Mouse (Mus musculus) Patski (cell line): Measurements from ENCODE around the gene Gjb4. TPM values are rescaled to one million over a fixed set of nuclear protein-coding genes. Genes with fewer than 3 reads are reported as not detected.

Source experiments
- ATAC-seq: fragments of 100-300 bp; one replicate; pipeline ENCODE4 v1.8.0; 2021
- CTCF ChIA-PET: fragments of 350-600 bp; sonication (Branson Sonifier 250); formaldehyde crosslinking; loops from one replicate; lab custom pipeline; 2022; ENCODE audit warnings: inconsistent platforms; lab: Charles Lee
- POLR2A ChIA-PET: fragments of 350-600 bp; sonication (Branson Sonifier 250); formaldehyde crosslinking; loops from one replicate; lab custom pipeline; 2022; ENCODE audit warnings: antibody characterized with exemption, inconsistent platforms; lab: Charles Lee
- DNase-seq: peaks from one replicate; pipeline ENCODE4 v3.0.0-alpha.2; 2011; ENCODE audit warnings: low read depth, low spot score
- H3K27me3 ChIP-seq: fragments of 371-371 bp; one replicate; pipeline ENCODE4 v1.5.1; 2021
- CTCF ChIP-seq: fragments of 100-300 bp; IDR thresholded peaks from one replicate; pipeline ENCODE4 v1.5.1; 2021
- in situ Hi-C: fragments of 300-500 bp; cut with MboI; formaldehyde crosslinking; loops from 3 replicates; pipeline ENCODE4 v1.11.1; 2018; ENCODE audit warnings: low pct_unique_long_range_greater_than_20kb, mixed read lengths
- polyA plus RNA-seq: library from polyadenylated mRNA; unstranded; gene quantifications from one replicate; pipeline ENCODE4 v1.2.3, GENCODE M21; 2021

Gjb4 gene
- 23.5 TPM for polyA plus RNA-seq

DNA sequence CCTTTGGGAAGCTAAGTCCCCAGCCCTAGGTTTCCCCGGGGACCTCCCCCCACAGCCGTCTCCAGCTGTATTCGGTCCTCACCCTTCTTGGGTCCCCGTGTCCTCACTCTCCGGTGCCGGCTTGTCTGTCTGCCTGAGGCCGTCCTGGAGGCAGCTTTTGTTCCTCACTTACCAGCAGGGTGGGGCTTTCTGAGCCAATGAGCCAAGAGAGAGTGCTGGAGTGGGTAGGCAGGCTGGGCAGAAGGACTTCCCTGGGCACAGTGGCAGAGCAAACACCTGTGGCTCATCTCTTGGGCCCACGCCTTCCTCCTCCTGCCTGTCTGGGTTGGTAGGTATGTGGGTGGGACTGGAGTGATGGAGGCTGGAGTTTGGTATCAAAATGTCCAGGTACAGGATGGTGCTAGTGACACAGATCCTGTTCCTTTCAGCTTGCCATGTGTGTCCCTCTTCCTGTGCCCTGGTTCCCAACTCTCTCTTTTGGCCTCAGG is at the start of gene Gjb4:
Gene Gjb4 (minus strand): TSS at position 131 of the 488 bp plus-strand sequence.
- TF ChIP-seq CTCF: no peak
- in situ Hi-C loops: no loop called here
- POLR2A ChIA-PET: interaction anchor here (1.2 kb wide), 1 partner anchor 13 kb away, joined by 4 read pairs; no protein-coding TSS in a partner anchor
- no peaks in the 10 kb centered on the region for H3K27me3 ChIP-seq
- ATAC-seq (peak; percentile 33), DNase-seq (no peak)
- CTCF ChIA-PET: interaction anchor here (1.1 to 1.6 kb wide), 2 partner anchors 10 to 15 kb away, joined by 3 to 7 read pairs; no protein-coding TSS in a partner anchor

DNA sequence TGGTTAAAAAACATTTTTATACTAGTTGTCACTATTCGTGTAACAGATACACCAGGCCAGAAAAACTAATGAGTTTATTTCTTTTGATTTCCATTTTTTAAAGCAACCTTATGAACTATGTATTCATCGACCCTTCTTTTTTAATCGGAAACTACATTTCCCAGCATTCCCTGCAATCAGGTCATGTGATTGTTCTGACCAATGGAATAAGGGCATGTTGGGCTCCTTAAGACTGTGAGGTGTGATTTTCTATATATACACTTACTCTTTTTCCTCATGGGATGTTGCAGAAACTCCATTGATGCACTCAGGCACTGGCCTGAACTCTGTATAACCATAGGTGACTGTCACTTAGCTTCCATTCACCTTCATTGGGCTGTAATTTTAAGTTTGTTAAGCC is 48.7 kb upstream of the Gjb4 start:
- DNase-seq (no peak), ATAC-seq (no peak)
- CTCF ChIA-PET: no interaction called here
- H3K27me3 ChIP-seq: peaks cover 14% of the 10 kb centered on the region
- no peak for TF ChIP-seq CTCF
- POLR2A ChIA-PET: no interaction called here
- in situ Hi-C loops: no loop called here

DNA sequence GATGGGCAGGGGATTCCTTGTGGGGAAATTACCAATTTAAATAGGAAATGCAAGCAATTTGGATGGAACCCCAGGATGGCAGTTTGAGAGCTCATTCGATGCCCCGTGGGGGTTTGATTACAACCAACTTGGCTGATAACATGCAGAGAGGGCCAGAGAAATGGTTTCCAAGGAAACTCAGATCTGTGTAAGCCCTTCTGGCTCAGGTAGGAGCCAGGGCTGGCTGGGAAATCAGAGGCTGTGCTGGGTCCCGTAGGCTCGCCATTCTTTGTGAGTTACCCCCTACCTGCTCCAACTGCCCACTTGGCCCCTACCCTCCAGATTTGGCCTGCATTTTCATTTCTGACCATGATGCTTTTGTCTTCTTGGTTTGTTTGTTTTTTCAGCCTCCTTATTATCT is 48.3 kb upstream of the Gjb4 start:
- ATAC-seq: no peak
- in situ Hi-C loops: no loop called here
- peaks cover 14% of the 10 kb centered on the region for H3K27me3 ChIP-seq
- ChIA-PET CTCF (no interaction called here), POLR2A (no interaction called here)
- no peak for DNase-seq
- TF ChIP-seq CTCF: no peak

DNA sequence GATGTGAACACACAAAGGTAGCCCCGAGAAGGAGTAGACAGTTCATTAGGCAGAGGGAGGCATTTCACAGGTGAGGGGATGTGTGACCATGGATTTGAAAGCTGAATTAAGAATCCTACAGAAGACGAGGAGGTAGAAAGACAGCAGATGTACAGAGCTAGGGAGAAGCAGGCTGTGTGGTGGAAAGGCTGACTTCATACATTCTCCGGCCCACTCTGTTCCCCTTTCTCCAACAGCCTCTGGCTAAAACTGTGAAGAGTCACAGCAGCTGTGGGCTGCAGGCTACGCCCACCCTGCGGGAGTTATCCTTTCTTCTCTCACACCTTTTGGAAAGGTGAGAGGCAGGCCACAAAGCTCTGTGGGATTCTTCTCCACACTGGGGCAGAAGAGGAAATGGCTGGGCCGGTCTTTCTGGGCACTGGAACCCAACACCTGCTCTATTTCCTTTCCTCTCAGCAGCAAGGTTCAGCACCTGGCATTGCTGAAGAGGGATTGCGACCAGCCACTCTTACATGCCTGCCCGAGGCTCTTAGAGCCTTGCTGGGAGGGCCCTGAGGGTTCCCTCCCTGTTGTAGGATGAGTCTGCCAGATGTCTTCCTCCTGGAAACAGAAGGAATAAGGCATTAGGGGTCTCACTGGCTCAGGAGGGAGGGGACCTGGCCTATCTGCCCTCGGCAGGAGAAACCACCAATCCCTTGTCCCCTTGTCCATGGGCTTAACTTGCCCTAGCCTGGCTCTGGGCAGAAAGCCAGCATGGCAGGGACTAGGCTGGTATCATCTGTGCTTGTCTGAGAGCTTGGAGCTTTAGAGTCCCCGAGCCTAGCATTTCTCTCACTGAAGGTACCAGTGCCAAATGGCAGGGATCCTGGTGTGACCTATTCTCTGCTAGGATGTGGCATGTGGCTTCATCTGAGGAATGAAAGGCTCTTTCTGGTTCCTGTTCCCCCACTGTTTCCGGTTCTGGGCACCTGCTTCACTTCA is 46.6 kb upstream of the Gjb4 start:
- ATAC-seq: no peak
- no peak for TF ChIP-seq CTCF
- ChIA-PET POLR2A (no interaction called here), CTCF (no interaction called here)
- H3K27me3 ChIP-seq: peaks cover 6% of the 10 kb centered on the region
- no peak for DNase-seq
- in situ Hi-C loops: no loop called here

DNA sequence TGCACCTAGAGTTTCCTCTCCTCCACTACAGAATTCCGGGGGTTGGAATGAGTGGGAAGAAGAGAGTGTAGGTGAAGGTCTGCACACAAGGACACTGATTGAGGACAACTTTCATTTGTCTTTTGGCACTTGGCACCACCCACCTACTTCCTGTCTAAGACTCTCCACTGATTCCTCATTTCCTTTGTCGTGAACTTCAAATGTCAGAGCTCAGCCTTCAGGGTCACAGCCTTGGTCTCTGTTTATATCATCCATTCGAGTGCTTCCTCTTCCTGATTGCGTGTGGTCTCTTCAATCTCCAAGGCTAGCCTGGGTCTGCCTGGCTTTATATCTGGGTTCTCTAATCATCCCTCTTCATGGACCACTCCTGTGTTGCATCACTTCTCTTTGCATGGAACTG is 41.7 kb upstream of the Gjb4 start:
- TF ChIP-seq CTCF: no peak
- DNase-seq (no peak), ATAC-seq (no peak)
- ChIA-PET CTCF (no interaction called here), POLR2A (no interaction called here)
- H3K27me3 ChIP-seq: peaks cover 6% of the 10 kb centered on the region
- in situ Hi-C loops: no loop called here

DNA sequence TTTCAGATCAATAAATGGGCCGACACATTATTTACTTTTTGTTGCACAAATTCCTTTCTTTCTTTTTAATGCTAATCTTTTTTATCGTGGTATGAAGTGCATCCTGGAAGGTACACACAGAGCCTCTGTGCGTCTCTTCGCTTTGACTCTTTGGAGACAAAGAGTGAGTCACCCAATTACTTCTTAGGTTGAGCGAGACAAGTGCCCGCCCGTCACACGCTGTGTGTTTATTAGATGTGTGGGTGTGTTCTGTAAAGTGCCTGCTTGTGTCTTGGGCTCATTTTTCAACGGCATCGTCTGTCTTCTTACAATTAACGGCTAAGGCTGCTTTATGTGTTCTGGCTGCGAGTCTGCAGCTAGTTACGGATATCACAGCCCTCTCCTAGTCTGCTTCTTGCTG is 35.8 kb upstream of the Gjb4 start:
- TF ChIP-seq CTCF: no peak
- ATAC-seq: no peak
- ChIA-PET POLR2A (no interaction called here), CTCF (no interaction called here)
- in situ Hi-C loops: no loop called here
- H3K27me3 ChIP-seq: peaks cover 3% of the 10 kb centered on the region
- no peak for DNase-seq

DNA sequence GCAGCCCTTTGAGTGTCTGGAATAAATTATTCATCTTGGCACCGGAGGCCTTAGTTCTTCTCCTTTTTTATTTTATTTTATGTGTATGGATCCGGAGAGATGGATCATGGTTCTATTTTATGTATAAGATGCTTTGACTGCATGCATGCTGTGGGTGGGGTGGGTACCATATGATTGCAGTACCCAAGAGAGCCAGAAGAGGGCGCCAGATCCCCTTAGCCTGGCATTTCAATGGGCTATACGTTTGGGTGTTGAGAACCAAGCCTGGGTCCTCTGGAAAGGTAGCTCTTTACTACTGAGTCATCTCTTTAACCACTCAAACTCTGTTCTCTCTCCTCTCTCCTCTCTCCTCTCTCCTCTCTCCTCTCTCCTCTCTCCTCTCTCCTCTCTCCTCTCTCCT is 23.5 kb upstream of the Gjb4 start:
- ChIA-PET POLR2A (no interaction called here), CTCF (no interaction called here)
- ATAC-seq (no peak), DNase-seq (no peak)
- no peaks in the 10 kb centered on the region for H3K27me3 ChIP-seq
- in situ Hi-C loops: no loop called here
- TF ChIP-seq CTCF: peak; percentile 49

DNA sequence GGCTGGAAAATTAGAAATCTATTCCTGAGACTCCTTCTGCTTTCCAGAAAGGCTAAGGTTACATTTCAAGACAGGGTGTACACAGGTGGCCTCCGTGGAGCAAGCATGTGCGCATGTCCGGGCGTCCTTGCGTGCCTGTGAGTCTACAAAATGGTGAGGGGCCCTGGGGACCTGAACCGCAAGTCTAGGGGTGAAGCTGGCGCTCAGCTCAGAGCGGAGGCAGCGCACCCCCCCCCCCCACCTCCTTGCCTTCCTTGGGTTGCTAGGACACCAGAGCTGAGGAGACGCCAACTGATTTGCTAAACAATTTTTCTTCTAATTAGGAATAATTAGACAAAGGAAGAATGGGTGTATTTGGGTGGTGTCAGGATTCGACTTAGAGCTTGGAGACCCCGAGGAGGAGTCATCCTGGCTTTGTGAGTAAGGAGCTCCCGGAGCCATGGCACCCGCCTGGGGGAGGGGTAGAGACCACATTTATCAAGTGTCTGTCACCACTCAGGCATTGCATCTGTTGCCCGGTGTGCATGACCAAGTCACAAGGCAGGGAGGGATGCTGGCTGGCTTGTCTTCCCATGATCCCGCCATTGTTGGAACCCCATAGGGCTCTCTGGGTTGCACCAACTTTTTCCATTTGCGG is 21.8 kb upstream of the Gjb4 start:
- POLR2A ChIA-PET: no interaction called here
- no peak for ATAC-seq
- in situ Hi-C loops: no loop called here
- no peak for DNase-seq
- no peaks in the 10 kb centered on the region for H3K27me3 ChIP-seq
- no peak for TF ChIP-seq CTCF
- CTCF ChIA-PET: no interaction called here

DNA sequence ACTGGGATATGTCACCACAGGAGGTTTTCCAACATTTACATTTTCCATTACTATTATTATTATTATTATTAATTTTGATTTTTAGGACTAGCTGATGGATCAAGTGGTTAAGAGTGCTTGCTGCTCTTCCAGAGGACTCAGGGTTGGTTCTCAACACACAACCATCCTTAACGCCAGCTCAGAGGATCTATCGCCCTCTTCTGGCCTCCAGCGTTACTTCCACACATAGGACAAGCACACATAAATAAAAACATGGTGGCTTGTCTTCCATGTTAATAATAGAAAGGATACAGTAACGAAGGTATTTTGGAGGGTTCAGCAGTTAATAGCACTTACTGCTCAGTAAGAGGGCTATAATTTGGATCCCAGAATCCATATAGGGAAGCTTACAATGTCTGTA is 20.8 kb upstream of the Gjb4 start:
- peak; percentile 34 for TF ChIP-seq CTCF
- no peak for ATAC-seq
- in situ Hi-C loops: no loop called here
- no peak for DNase-seq
- H3K27me3 ChIP-seq: no peaks in the 10 kb centered on the region
- POLR2A ChIA-PET: no interaction called here
- CTCF ChIA-PET: no interaction called here

DNA sequence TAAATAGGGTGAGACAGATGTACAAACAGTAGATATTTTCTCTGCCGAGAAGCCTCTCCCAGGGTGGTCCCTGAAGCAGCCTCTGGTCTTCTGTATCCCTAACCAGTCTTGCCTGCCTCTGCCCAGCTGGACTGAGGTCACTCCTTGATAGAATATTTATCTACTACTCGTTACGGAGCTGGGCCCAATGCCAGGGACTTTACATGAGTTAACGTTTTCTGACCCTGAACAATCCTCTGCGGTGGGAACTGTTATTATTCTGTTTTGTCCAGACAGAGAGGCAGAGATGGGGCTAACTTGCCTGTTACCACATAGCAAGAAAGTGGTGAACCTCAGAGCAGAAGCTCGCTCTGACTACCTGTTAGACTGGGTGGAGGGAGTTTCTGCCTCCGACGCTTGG is 19.6 kb upstream of the Gjb4 start:
- ATAC-seq (peak; percentile 34), DNase-seq (peak; percentile 51)
- H3K27me3 ChIP-seq: no peaks in the 10 kb centered on the region
- TF ChIP-seq CTCF: no peak
- CTCF ChIA-PET: no interaction called here
- POLR2A ChIA-PET: no interaction called here
- in situ Hi-C loops: no loop called here

DNA sequence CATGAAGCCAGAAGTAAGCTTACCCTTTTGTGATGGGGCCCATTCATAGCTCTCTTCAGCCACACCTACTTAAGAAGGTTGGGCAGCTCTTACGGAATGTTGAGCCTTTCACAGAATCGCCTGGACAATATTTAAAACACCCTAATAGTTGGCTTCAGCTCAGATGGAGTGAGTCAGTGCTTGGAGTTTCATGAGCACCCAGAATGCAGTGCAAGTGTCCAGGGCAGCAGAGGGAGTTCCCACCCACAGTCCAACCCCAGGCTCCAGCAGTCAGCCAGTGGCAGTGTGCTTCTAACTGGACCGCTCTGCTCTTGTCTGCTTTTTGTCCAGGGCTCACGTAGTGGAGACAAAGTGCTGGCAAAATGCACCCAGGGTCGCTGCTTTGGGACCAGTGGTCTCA is 17.7 kb upstream of the Gjb4 start:
- ATAC-seq (no peak), DNase-seq (no peak)
- ChIA-PET CTCF (no interaction called here), POLR2A (no interaction called here)
- in situ Hi-C loops: no loop called here
- no peaks in the 10 kb centered on the region for H3K27me3 ChIP-seq
- no peak for TF ChIP-seq CTCF
